Mouse (Mus musculus) testis, adult 2 months (tissue): Measurements from ENCODE around the gene Atp4a. TPM values are rescaled to one million over a fixed set of nuclear protein-coding genes. Genes with fewer than 3 reads are reported as not detected.
A peak's percentile ranks its signal among the peaks of the same experiment; 100 is the strongest.

ENCODE experiments used
- H3K27ac ChIP-seq: fragments of 200-500 bp; 2 replicates; pipeline ENCODE4 v1.5.1; 2012; ENCODE audit warnings: low read depth, low read length; ENCODE audit not compliant: control insufficient read depth, insufficient read depth
- H3K27me3 ChIP-seq: fragments of 200-500 bp; 2 replicates; pipeline ENCODE4 v1.6.1; 2012; ENCODE audit warnings: mild to moderate bottlenecking, low read length, moderate library complexity; ENCODE audit not compliant: control insufficient read depth, insufficient read depth
- H3K36me3 ChIP-seq: fragments of 200-500 bp; 2 replicates; pipeline ENCODE4 v1.6.1; 2012; ENCODE audit warnings: mild to moderate bottlenecking, low read length; ENCODE audit not compliant: control insufficient read depth, insufficient read depth
- H3K4me1 ChIP-seq: fragments of 200-500 bp; 2 replicates; pipeline ENCODE4 v1.6.1; 2012; ENCODE audit warnings: low read length; ENCODE audit not compliant: control insufficient read depth, insufficient read depth
- H3K4me3 ChIP-seq: fragments of 200-500 bp; 2 replicates; pipeline ENCODE4 v1.5.1; 2012; ENCODE audit warnings: low read depth, mild to moderate bottlenecking, low read length, moderate library complexity, mixed read lengths; ENCODE audit not compliant: control insufficient read depth
- CTCF ChIP-seq: fragments of 200-500 bp; IDR thresholded peaks from 2 replicates; pipeline ENCODE4 v1.5.1; 2012; ENCODE audit warnings: low read depth, mild to moderate bottlenecking, inconsistent platforms, low read length, moderate library complexity; ENCODE audit not compliant: control insufficient read depth, insufficient read depth, insufficient replicate concordance
- POLR2A ChIP-seq: fragments of 200-500 bp; IDR thresholded peaks from 2 replicates; pipeline ENCODE4 v1.6.1; 2012; ENCODE audit warnings: low read depth, mild to moderate bottlenecking, inconsistent platforms, low read length, moderate library complexity; ENCODE audit not compliant: control insufficient read depth
- polyA plus RNA-seq: library from polyadenylated mRNA; depleted of rRNA; stranded (reverse); fragments of >200 nt; gene quantifications from 2 replicates; pipeline ENCODE4 v1.2.3, GENCODE M21; 2012

Gene Atp4a
- polyA plus RNA-seq, 1 experiment: 2.7 TPM

GRCm38 (mm10) chr7:30683425-30683824 lies 28.6 kb upstream of the Atp4a start:
- no peaks in the 10 kb centered on the region for H3K36me3 ChIP-seq
- no peak overlapping the region for H3K27ac ChIP-seq
- no peaks in the 10 kb centered on the region for H3K27me3 ChIP-seq
- no peak for TF ChIP-seq POLR2A
- TF ChIP-seq CTCF: no peak
- H3K4me1 ChIP-seq: no peaks in the 10 kb centered on the region; the same call in 1 of the 2 replicates
- no peak overlapping the region for H3K4me3 ChIP-seq

- no peaks in the 10 kb centered on the region for H3K27me3 ChIP-seq
- no peak overlapping the region for H3K4me3 ChIP-seq
- no peaks in the 10 kb centered on the region; the same call in 1 of the 2 replicates for H3K4me1 ChIP-seq
- TF ChIP-seq POLR2A (no peak), CTCF (no peak)
- H3K36me3 ChIP-seq: no peaks in the 10 kb centered on the region
- no peak overlapping the region for H3K27ac ChIP-seq
Measured at GRCm38 (mm10) chr7:30688325-30688724, 23.7 kb upstream of the Atp4a start.

GRCm38 (mm10) chr7:30698101-30698500 lies 13.9 kb upstream of the Atp4a start:
- H3K27me3 ChIP-seq: no peaks in the 10 kb centered on the region
- peaks cover 5% of the 10 kb centered on the region for H3K4me1 ChIP-seq
- peak overlapping the region; percentile 84 for H3K4me3 ChIP-seq
- TF ChIP-seq CTCF (no peak), POLR2A (no peak)
- peak overlapping the region; percentile 35 for H3K27ac ChIP-seq
- no peaks in the 10 kb centered on the region for H3K36me3 ChIP-seq

- H3K4me3 ChIP-seq: peak within 1 kb of the TSS; percentile 84
Measured at GRCm38 (mm10) chr7:30698589-30698988, 13.4 kb upstream of the Atp4a start, which contains the start of gene 2200002J24Rik. Gene 2200002J24Rik, plus strand, starts transcription at chr7:30698926.

GRCm38 (mm10) chr7:30706214-30706882 lies 5.7 kb upstream of the Atp4a start:
- TF ChIP-seq POLR2A: no peak
- no peak for TF ChIP-seq CTCF
- Histone ChIP-seq H3K4me3 (no peak overlapping the region), H3K27me3 (no peaks in the 10 kb centered on the region)

More at GRCm38 (mm10) chr7:30698589-30698988, 13.4 kb upstream of the Atp4a start, which contains the start of gene 2200002J24Rik:
- no peaks in the 10 kb centered on the region for H3K27me3 ChIP-seq
- TF ChIP-seq POLR2A (no peak), CTCF (no peak; the same call in 1 of the 2 replicates)
- H3K27ac ChIP-seq: peak within 1 kb of the TSS; percentile 83
- H3K36me3 ChIP-seq: no peaks in the 10 kb centered on the region
- H3K4me1 ChIP-seq: peaks cover 5% of the 10 kb centered on the region

GRCm38 (mm10) chr7:30707441-30707840 lies 4.6 kb upstream of the Atp4a start:
- TF ChIP-seq POLR2A (no peak), CTCF (no peak)
- Histone ChIP-seq H3K36me3 (no peaks in the 10 kb centered on the region), H3K4me1 (no peaks in the 10 kb centered on the region), H3K27ac (no peak overlapping the region), H3K27me3 (no peaks in the 10 kb centered on the region), H3K4me3 (no peak overlapping the region)

More at GRCm38 (mm10) chr7:30706214-30706882, 5.7 kb upstream of the Atp4a start:
- Histone ChIP-seq H3K36me3 (no peaks in the 10 kb centered on the region), H3K4me1 (no peaks in the 10 kb centered on the region), H3K27ac (0 out of 2 replicates have a peak overlapping the region, but pooled peaks have one; percentile 40)

GRCm38 (mm10) chr7:30717006-30717715 lies 5.2 kb downstream of the Atp4a start:
- Histone ChIP-seq H3K27ac (no peak overlapping the region), H3K4me1 (peaks cover 15% of the 10 kb centered on the region), H3K4me3 (peak overlapping the region; percentile 36), H3K27me3 (no peaks in the 10 kb centered on the region), H3K36me3 (no peaks in the 10 kb centered on the region)
- TF ChIP-seq CTCF: no peak
- TF ChIP-seq POLR2A: no peak
